Mouse (Mus musculus) neutrophil, adult 5-6 weeks (primary cell): Measurements from ENCODE around the gene Hba-a1. TPM values are rescaled to one million over a fixed set of nuclear protein-coding genes. Genes with fewer than 3 reads are reported as not detected.
"Not testable (repeated sequence)": the region's sequence is repeated elsewhere in the genome, so short reads cannot be mapped to it uniquely, and the experiment has no call there.

Experiments
- ATAC-seq: fragments of 151-379, 151-347 bp; 2 replicates; pipeline ENCODE4 v1.8.0; 2017; ENCODE audit warnings: mild to moderate bottlenecking, moderate TSS enrichment; ENCODE audit not compliant: insufficient number of reproducible peaks, poor library complexity, low FRiP score, severe bottlenecking; ENCODE audit errors: extremely low read depth
- total RNA-seq: library from RNA; stranded (forward); fragments of 200-1000 nt; gene quantifications from 2 replicates; pipeline ENCODE4 v1.2.3, GENCODE M21; 2017

Hba-a1 gene
- total RNA-seq, 1 experiment from 2014 or later = 4,153 TPM

- no peak for ATAC-seq
These were observed 27.2 kb upstream of the Hba-a1 start for GRCm38 (mm10) chr11:32256146-32256545.

- no peak for ATAC-seq
These were observed 26.7 kb upstream of the Hba-a1 start for GRCm38 (mm10) chr11:32256566-32256965.

DNA sequence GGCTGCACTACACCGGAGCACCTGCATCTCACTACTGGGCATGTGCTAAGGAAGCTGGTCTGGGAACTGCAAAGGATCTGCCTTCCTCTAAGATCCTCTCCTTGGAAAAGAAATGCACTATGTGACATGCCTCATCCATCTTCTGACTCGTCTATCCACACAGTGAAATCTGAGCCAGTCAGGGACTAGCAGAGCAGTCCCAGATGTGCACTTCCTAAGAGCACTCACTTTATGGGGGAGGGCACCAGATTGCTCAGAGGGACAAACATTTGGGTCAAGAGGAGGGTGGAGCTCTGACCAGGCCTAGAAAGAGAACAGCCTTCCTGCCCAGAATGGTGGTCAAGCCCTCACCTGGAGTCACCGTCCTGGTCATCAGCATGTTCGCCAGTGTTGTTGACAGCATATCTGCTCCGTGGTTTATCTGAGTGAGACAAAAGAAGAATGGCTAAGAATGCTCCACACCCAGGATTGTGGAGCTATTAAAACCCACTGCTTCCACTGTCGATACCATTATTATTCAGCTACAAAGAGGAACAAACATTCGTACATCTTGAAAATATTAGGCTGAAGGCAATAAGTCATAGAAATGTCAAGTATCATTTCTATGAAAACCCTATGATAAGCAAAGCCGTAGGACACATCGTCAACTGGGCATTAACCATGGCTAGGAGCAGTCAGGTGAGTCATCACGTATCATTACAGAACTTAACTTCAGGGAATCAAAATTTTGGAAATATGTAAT lies 20.5 kb upstream of the Hba-a1 start:
- no peak for ATAC-seq

DNA sequence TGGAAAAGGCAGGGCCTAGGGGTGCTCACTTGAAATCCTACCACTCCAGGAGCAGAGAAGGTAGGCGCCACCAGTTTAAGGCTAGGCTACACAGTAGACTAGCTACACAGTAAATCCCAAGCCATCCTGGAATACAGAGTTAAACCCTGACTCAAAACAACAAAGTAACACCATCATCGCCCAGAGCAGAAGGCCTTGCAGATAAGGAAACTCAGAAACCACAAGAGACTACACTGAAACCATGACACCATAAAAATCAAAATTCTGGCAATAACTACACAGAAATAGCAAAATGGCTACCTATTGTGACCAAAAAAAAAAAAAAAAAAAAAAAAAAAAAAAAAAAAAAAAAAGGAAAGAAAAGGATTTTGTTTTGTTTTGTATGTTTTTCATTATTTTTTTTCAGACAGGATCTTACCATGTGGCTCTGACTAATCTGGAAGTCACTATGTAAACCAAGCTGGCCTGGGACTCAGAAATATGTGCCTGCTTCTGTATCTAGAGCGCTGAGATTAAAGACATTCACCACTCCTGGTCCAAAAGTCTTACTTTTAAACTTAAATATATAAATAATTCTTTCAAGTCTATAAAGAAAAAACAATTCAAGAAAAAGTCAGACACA lies 18.1 kb upstream of the Hba-a1 start:
- ATAC-seq = no peak

GRCm38 (mm10) chr11:32266194-32266593 lies 17.1 kb upstream of the Hba-a1 start:
- no peak for ATAC-seq

- no peak for ATAC-seq
These were observed 16.5 kb upstream of the Hba-a1 start for GRCm38 (mm10) chr11:32266776-32267175.

DNA sequence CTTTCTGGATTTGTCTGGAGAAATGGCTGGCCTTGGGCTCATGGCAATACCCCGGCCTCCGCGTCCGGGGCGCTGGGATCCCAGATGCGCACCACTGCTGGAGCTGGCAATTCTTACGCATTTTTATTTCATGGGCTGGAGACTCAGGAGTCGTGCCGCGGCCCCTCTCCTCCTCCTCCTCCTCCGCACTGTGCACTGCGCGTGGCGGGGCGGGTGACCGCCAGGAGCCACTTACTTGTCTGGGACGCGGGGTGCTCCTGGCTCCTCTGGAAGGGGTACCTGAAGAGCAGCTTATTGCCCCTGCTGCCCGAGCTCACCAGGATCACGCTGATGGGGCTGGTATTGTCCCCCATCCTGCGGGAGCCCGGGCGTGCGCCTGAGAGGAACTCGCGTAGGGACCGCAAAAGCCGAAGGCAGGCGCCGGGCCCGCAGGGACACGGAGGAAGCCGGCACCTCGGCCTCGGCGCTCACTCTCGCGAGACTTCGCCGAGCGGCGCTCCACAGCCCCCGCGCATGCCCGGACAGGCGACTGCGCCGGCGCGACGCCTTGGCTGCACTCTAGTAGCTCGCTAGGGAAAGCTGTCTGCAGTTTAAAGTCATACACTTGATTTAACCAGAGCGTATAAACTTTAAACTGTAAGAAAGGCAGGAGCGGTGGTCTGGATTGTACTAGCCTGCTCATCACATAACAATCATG lies 16.0 kb upstream of the Hba-a1 start, which contains the start of gene Nprl3:
TSS of gene Nprl3 (minus strand) at position 520 of the 697 bp plus-strand sequence.
- peak; percentile 75 for ATAC-seq

DNA sequence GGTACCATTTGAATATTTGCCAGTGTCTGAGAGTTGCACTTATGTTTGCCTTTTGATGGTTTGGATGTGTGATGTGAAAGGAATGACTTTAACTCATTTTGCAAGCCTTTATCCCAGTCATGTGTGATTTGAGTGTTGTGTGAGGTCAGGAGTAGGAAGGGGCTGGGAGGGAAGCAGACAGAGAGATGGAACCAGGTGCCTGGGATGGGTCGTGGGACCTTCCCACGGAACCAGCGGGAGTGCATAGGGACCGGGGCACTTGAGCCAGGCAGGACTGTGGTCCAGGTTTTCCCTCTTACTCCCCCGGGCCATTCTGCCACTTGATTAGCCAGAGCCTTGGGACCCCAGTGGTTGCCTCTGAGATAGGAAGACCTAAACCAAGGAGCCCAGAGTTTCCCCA lies 15.3 kb upstream of the Hba-a1 start:
- ATAC-seq = no peak

DNA sequence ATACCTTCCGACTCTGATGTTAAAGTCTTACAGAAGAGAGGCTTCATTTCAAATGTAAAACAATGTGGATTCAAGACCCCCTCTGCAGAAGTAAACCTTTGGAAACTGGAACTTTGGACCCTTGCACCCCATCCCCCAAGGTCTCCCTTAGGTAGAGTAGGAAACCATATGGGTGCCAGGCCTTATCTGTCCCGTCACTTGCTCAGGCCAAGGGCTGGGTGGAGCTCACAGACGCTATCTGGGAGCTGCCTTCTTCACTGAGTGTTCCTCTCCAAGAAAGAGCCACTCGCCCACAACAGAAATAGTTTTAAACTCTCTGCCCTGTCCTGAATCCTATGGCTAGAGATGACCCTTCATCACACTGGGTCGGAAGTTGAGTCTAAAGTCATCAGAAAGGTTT lies 14.4 kb upstream of the Hba-a1 start:
- ATAC-seq = no peak

DNA sequence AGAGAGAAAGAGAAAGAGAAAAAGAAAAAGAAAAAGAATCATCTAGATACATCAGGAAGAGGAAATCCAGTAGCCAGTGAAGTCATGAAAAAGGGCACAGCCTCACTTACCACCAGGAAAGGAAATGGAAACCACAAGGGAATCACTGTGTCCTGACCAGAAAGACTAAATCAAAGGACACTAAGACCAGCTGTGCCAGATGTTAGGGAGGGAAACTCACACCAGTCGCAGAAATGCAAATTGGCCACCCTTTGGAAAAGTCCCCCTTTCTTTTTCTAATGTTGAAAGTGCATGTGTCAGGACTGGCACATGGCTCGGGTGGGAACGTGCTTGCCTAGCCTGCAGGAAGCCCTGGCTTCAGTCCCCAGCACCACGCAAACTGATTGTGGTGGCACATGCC lies 12.1 kb upstream of the Hba-a1 start:
- ATAC-seq = no peak

GRCm38 (mm10) chr11:32276347-32276746 lies 7.0 kb upstream of the Hba-a1 start, which contains the start of gene Hba-x:
Gene Hba-x, plus strand, starts transcription at chr11:32276400.
- no peak for ATAC-seq

- no peak for ATAC-seq
These were observed 5.4 kb upstream of the Hba-a1 start for GRCm38 (mm10) chr11:32277736-32278457.

DNA sequence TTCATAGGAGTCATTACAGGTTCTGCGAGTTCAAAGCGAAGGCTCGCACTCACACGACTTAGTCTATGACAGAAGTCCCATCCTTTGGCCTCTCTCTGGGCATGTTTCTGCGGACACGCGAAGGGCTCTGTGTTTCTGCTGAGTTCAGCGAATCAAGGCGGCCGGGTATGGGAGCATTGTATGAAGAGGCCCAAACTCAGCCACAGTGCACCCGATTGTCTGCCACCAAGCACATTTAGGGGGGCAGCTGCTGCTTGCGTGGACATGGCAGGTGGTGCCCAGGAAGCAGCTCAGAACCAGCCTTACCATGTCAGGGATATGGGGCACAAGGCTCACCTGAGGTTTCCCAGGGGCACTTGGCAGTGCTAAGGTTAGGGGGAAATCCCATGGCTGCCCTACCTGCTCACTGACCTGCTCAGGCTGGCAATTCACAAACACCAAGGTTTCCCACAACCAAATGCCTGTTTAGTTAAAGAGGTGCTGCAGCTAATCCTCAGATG lies 4.8 kb upstream of the Hba-a1 start:
- ATAC-seq = no peak

GRCm38 (mm10) chr11:32280646-32281045 lies 2.7 kb upstream of the Hba-a1 start:
- no peak for ATAC-seq

DNA sequence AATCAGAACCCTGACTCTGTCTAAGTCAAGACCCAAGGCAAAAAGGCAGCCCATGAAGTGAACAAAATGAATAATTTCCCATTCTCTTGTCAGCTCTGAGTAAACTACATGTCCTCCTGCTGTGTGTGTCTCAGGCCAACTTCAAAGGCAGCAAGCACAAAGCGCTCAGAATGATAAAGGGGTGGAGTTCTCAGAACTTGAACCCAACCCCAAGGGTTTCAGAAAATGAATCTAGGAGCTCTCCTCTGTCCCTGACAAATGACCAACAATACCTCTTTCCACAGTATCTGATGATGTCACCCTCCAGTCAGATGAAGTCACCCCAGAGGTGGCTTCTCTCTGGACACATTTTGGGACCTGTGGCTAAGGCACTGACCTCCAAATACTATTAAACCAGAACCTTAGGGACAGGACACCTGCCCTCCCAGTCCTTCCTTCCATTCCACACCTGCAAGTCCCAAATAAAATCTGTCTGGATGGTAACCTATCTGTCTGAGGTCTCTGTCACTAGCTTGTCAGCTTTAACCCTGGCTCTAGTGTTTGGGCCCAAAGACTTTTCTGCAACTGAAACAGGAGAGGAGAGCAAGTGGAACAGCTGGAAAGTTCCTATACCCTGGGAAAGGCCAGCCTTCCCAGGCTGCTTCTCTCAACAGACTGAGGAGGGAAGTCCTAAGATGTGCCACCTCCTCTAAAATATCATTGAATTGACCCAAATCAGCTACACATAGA lies 1.7 kb upstream of the Hba-a1 start:
- no peak for ATAC-seq

DNA sequence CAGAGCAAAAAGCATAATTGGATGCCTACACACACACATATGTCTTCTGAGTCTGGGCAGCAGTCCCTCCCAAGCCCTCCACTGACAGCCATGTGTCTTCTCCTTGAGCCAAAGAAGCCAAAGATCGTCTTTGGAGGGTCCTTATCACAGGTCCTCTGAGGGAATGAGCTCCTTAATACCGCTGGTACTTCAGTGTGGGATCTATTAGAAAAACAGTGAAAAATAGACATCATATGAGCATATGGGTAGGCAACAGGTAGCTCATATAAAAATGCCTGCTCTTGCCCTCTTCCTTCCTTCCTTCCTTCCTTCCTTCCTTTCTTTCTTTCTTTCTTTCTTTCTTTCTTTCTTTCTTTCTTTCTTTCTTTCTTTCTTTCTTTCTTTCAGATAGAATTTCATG lies 1.3 kb downstream of the Hba-a1 start:
- ATAC-seq = not testable (repeated sequence)

GRCm38 (mm10) chr11:32285031-32285775 lies 1.9 kb downstream of the Hba-a1 start:
- no peak for ATAC-seq

DNA sequence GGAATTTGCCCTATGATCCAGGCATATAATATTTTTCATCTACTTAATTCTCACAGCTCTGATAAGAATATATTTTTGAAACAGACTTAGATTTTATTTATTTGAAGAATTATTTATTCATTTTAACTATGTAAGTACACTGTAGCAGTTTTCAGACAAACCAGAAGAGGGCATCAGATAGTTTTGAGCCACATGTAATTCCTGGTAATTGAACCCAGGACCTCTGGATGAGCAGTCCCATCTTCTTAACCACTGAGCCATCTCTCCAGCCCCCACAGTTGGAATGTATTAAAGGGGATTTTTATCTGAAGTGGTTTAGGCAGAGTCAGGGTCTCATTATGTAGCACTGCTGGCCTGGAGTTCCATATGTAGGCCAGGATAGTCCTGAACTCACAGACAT lies 2.6 kb downstream of the Hba-a1 start:
- not testable (repeated sequence) for ATAC-seq
